Mouse (Mus musculus): ENCODE results near the gene Fam216b. TPM values are rescaled to one million over a fixed set of nuclear protein-coding genes. Genes with fewer than 3 reads are reported as not detected.

Gene Fam216b
- 0.14 and 0.18 TPM in 2 replicates for polyA plus RNA-seq (2012; rRNA removed)

DNA sequence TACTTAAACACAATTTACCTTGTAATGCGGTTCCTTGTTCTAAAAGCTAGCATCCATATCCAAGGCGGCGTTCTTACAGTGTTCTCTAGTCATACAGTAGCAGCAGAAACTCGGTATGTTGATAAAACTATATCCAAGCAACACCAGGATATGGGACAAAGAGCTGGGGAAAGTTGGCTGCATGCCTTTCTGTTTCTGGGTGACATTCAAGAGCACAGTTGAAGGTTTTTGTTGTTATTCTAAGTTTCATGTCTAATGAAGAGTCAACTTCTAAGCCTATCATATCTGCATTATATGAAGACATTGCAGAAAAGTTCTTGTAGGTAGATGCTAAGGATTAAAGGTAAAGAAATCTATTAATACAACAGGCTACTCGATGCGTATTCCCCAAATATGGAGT lies at the start of gene Fam216b:
Gene Fam216b (minus strand): TSS at position 101 of the 400 bp plus-strand sequence.
- Histone ChIP-seq H3K27ac (ENCODE audit: control insufficient read depth, insufficient read depth, low read length) (no peak within 1 kb of the TSS), H3K27me3 (ENCODE audit: control insufficient read depth, insufficient read depth, low read length) (no peaks in the 10 kb centered on the region), H3K4me1 (replicated peaks; ENCODE audit: control insufficient read depth, insufficient read depth, low read length) (no peaks in the 10 kb centered on the region), H3K4me3 (ENCODE audit: control insufficient read depth, insufficient read depth, low read length) (no peak within 1 kb of the TSS), H3K36me3 (ENCODE audit: control insufficient read depth, insufficient read depth, low read length) (no peaks in the 10 kb centered on the region)
- no peak for DNase-seq
- TF ChIP-seq POLR2A (IDR thresholded peaks at IDR 0.05; ENCODE audit: control insufficient read depth, extremely low read depth, insufficient read depth, low read length, poor library complexity) (no peak), CTCF (IDR thresholded peaks at IDR 0.05; ENCODE audit: borderline replicate concordance, control insufficient read depth, extremely low read depth, insufficient read depth, low read length, poor library complexity) (no peak)
- WGBS, result 89% methylated on average over 6 of the region's 6 CpGs

DNA sequence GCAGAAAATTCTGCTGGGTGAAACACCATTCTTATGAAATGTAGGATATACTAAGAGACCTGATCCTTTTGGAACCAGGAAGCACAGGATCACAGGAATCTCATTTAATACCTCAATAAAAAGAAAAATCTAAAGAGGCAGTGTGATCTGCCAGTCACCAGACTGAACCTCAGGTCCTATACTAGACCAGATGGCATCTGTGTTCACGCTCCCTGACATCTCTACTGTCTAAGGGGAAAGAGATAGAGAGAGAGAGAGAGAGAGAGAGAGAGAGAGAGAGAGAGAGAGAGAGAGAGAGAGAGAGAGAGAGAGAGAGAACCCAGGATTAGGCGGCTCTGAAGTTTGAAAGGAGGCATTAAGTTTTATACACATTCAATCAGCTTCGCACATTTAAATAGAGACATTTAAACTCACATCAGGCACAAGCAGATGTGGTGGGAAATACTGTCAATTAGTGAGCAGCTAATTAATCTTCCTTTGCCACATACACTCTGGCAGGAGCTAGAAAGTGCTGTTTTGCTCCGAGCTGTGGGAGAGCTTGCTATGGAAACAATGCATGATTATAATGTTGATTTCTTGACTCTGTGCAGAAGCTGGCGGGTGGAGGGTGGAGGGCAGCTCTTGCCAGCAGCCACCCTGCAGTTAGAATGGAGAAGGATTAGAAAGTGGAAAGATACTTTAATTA lies 43.7 kb upstream of the Fam216b start:
- no peak for TF ChIP-seq CTCF (IDR thresholded peaks at IDR 0.05; ENCODE audit: borderline replicate concordance, control insufficient read depth, extremely low read depth, insufficient read depth, low read length, poor library complexity)
- Histone ChIP-seq H3K27ac (ENCODE audit: control insufficient read depth, insufficient read depth, low read length) (no peak overlapping the region), H3K36me3 (ENCODE audit: control insufficient read depth, insufficient read depth, low read length) (no peaks in the 10 kb centered on the region), H3K4me1 (replicated peaks; ENCODE audit: control insufficient read depth, insufficient read depth, low read length) (no peaks in the 10 kb centered on the region), H3K4me3 (ENCODE audit: control insufficient read depth, insufficient read depth, low read length) (no peak overlapping the region), H3K27me3 (ENCODE audit: control insufficient read depth, insufficient read depth, low read length) (no peaks in the 10 kb centered on the region)
- no peak for DNase-seq
- WGBS, result 79% methylated on average over 5 of the region's 5 CpGs

GRCm38 (mm10) chr14:78126670-78127069 lies 37.9 kb upstream of the Fam216b start:
- no peaks in the 10 kb centered on the region for H3K36me3 ChIP-seq (ENCODE audit: control insufficient read depth, insufficient read depth, low read length)
- H3K27me3 ChIP-seq (ENCODE audit: control insufficient read depth, insufficient read depth, low read length), result no peaks in the 10 kb centered on the region
- no peak overlapping the region for H3K27ac ChIP-seq (ENCODE audit: control insufficient read depth, insufficient read depth, low read length)
- H3K4me3 ChIP-seq (ENCODE audit: control insufficient read depth, insufficient read depth, low read length), result no peak overlapping the region
- TF ChIP-seq POLR2A (IDR thresholded peaks at IDR 0.05; ENCODE audit: control insufficient read depth, extremely low read depth, insufficient read depth, low read length, poor library complexity) (no peak), CTCF (IDR thresholded peaks at IDR 0.05; ENCODE audit: borderline replicate concordance, control insufficient read depth, extremely low read depth, insufficient read depth, low read length, poor library complexity) (no peak)
- no peak for DNase-seq
- no peaks in the 10 kb centered on the region for H3K4me1 ChIP-seq (replicated peaks; ENCODE audit: control insufficient read depth, insufficient read depth, low read length)
- WGBS, result 85% methylated on average over 3 of the region's 3 CpGs

DNA sequence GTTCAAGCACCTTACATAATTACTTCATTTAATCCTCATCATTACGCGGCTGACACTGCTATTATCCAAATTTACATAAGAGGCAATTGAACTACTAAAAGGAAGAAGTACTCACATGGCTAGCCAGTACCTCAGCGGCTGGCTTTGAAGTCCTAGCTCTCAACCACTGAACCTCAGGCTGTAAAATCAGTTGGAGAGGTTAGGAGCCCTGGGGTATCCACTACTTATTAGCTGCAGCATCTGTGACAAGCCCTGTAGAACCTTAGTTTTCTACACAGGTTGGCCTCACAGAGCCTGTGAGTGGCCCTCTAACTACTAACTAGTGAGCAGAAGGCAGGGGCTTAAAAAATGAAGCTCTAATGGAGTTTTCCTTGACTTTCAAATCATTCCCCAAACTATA lies 31.5 kb upstream of the Fam216b start:
- no peak for TF ChIP-seq POLR2A (IDR thresholded peaks at IDR 0.05; ENCODE audit: control insufficient read depth, extremely low read depth, insufficient read depth, low read length, poor library complexity)
- no peak for TF ChIP-seq CTCF (IDR thresholded peaks at IDR 0.05; ENCODE audit: borderline replicate concordance, control insufficient read depth, extremely low read depth, insufficient read depth, low read length, poor library complexity)
- Histone ChIP-seq H3K4me1 (replicated peaks; ENCODE audit: control insufficient read depth, insufficient read depth, low read length) (no peaks in the 10 kb centered on the region), H3K36me3 (ENCODE audit: control insufficient read depth, insufficient read depth, low read length) (no peaks in the 10 kb centered on the region), H3K27me3 (ENCODE audit: control insufficient read depth, insufficient read depth, low read length) (no peaks in the 10 kb centered on the region), H3K4me3 (ENCODE audit: control insufficient read depth, insufficient read depth, low read length) (no peak overlapping the region), H3K27ac (ENCODE audit: control insufficient read depth, insufficient read depth, low read length) (no peak overlapping the region)
- WGBS, result 67% methylated on average over 3 of the region's 3 CpGs
- no peak for DNase-seq

DNA sequence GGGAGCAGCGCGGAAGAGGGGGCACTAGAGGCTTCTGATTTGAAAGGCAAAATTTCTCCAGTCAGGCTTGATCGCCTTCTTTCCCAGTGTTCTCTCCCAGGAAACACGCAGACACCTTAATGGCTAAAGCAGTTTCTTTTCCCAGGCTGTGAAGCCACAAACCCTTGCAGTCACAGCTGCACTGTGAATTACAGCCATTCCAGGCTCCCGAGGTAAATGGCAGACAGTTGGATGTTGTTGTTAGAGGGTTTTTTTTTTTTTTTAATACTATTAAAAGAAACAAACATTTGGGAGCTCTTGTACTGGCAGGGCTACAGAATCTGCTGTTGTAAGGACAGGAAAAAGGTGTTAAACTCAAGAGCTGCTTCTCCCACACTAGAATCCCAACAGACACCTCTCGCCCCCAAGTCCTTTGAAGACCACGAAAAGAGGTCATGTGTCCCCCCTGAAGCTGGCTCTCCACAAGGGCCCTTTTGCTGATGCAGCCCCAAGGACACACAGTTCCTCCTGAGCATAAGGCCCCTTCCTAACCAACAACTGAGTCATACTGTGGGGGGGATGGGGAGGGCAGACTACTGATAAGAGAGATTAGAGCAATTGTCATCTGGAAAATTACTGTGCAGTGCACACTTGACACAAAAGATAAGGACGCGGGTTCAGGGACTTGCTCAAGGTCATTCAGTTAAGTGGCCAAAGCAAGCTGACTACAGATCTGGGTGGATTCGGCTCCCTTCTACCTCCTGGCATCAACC lies 30.8 kb upstream of the Fam216b start:
- Histone ChIP-seq H3K27ac (ENCODE audit: control insufficient read depth, insufficient read depth, low read length) (no peak overlapping the region), H3K27me3 (ENCODE audit: control insufficient read depth, insufficient read depth, low read length) (no peaks in the 10 kb centered on the region), H3K4me1 (replicated peaks; ENCODE audit: control insufficient read depth, insufficient read depth, low read length) (no peaks in the 10 kb centered on the region), H3K4me3 (ENCODE audit: control insufficient read depth, insufficient read depth, low read length) (no peak overlapping the region), H3K36me3 (ENCODE audit: control insufficient read depth, insufficient read depth, low read length) (no peaks in the 10 kb centered on the region)
- no peak for TF ChIP-seq POLR2A (IDR thresholded peaks at IDR 0.05; ENCODE audit: control insufficient read depth, extremely low read depth, insufficient read depth, low read length, poor library complexity)
- no peak for TF ChIP-seq CTCF (IDR thresholded peaks at IDR 0.05; ENCODE audit: borderline replicate concordance, control insufficient read depth, extremely low read depth, insufficient read depth, low read length, poor library complexity)
- DNase-seq, result no peak
- 82% methylated on average over 10 of the region's 10 CpGs for WGBS

- TF ChIP-seq CTCF (IDR thresholded peaks at IDR 0.05; ENCODE audit: borderline replicate concordance, control insufficient read depth, extremely low read depth, insufficient read depth, low read length, poor library complexity) (no peak), POLR2A (IDR thresholded peaks at IDR 0.05; ENCODE audit: control insufficient read depth, extremely low read depth, insufficient read depth, low read length, poor library complexity) (no peak)
- no peak for DNase-seq
- H3K27me3 ChIP-seq (ENCODE audit: control insufficient read depth, insufficient read depth, low read length), result no peaks in the 10 kb centered on the region
- 95% methylated on average over 4 of the region's 4 CpGs for WGBS
- no peak overlapping the region for H3K4me3 ChIP-seq (ENCODE audit: control insufficient read depth, insufficient read depth, low read length)
- no peaks in the 10 kb centered on the region for H3K36me3 ChIP-seq (ENCODE audit: control insufficient read depth, insufficient read depth, low read length)
- no peaks in the 10 kb centered on the region for H3K4me1 ChIP-seq (replicated peaks; ENCODE audit: control insufficient read depth, insufficient read depth, low read length)
- no peak overlapping the region for H3K27ac ChIP-seq (ENCODE audit: control insufficient read depth, insufficient read depth, low read length)
Measured at GRCm38 (mm10) chr14:78117671-78118070, 28.9 kb upstream of the Fam216b start.

Data from thymus, adult 2 months (tissue).